Mouse (Mus musculus): Measurements from ENCODE around the gene Cdc42ep5. TPM values are rescaled to one million over a fixed set of nuclear protein-coding genes. Genes with fewer than 3 reads are reported as not detected.
"Not testable (repeated sequence)": the region's sequence is repeated elsewhere in the genome, so short reads cannot be mapped to it uniquely, and the experiment has no call there.

The Cdc42ep5 gene
- 3.1 and 5.3 TPM in 2 replicates for polyA plus RNA-seq (2014; fragmentation: Nextera tagmentation; extraction: Ambion mirVana)

GRCm38 (mm10) chr7:4164090-4164910 lies at the start of gene Cdc42ep5:
TSS of gene Cdc42ep5 (minus strand) at chr7:4164860.
- 1% methylated on average over 19 of the region's 20 CpGs for WGBS
- no peak for ATAC-seq (ENCODE audit: low FRiP score, low TSS enrichment)

DNA sequence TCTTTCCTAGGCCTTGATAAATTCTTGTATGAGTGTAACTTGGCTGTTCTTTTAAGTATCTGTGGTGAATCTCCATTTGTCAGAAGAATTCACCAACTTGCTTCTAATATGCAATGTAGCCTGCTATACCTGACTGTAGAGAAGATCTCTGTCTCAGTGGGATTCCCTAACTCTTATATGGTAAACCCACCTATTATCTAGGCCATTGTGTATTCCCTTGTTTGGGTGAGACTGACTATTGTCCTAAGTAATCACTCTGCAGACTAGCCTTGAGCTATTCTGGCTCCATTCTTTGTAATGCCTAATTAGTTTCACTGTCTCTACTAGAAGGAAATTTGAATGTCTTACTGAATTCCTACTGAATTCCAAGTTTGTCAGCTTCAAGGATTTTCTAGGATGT lies 48.8 kb upstream of the Cdc42ep5 start:
- not testable (repeated sequence) for H3K4me3 ChIP-seq (replicated peaks; ENCODE audit: low read depth, low read length); H3K9me3 ChIP-seq (ENCODE audit: control insufficient read depth, low read length); H3K36me3 ChIP-seq (ENCODE audit: control insufficient read depth, insufficient read depth, low read length); ATAC-seq (ENCODE audit: low FRiP score, low TSS enrichment); DNase-seq; H3K9ac ChIP-seq (replicated peaks; ENCODE audit: low read length); H3K27me3 ChIP-seq (ENCODE audit: control insufficient read depth, insufficient read depth, low read length); H3K27ac ChIP-seq (replicated peaks; ENCODE audit: low read depth, low read length); H3K4me1 ChIP-seq (ENCODE audit: control insufficient read depth, insufficient read depth, low read length); H3K4me2 ChIP-seq (ENCODE audit: low read length)

More at GRCm38 (mm10) chr7:4164090-4164910, at the start of gene Cdc42ep5:
- H3K4me3 ChIP-seq (replicated peaks; ENCODE audit: low read depth, low read length) = peak within 1 kb of the TSS; percentile 19; the same call in 1 of the 2 replicates
- peaks cover 17% of the 10 kb centered on the region; the same call in 1 of the 2 replicates for H3K4me1 ChIP-seq (ENCODE audit: control insufficient read depth, insufficient read depth, low read length)
- H3K27ac ChIP-seq (replicated peaks; ENCODE audit: low read depth, low read length) = no peak within 1 kb of the TSS
- no peaks in the 10 kb centered on the region for H3K36me3 ChIP-seq (ENCODE audit: control insufficient read depth, insufficient read depth, low read length)
- H3K9me3 ChIP-seq (ENCODE audit: control insufficient read depth, low read length) = no peaks in the 10 kb centered on the region
- H3K27me3 ChIP-seq (ENCODE audit: control insufficient read depth, insufficient read depth, low read length) = no peaks in the 10 kb centered on the region
- peak within 1 kb of the TSS; percentile 47 for H3K4me2 ChIP-seq (ENCODE audit: low read length)
- no peak for DNase-seq
- H3K9ac ChIP-seq (replicated peaks; ENCODE audit: low read length) = no peak within 1 kb of the TSS

DNA sequence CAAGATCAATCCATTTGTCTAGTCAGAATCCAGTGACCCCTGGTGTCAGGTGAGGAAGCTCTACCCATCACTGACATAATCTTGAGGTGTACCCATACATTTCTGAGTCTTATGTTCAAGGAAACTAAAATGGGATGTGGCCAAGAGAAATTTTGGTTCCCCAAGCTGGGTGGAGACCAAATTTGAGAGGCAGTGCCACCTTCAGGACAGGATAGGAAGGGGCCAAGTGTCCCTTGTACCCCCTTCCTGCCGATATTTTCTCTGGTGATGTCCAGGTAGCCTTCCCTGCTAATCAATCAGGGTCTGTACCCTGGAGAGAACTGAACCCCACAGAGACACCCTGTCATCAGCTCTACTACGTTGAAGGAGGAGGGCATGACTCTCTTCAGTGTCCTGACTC lies 44.0 kb upstream of the Cdc42ep5 start:
- ATAC-seq (ENCODE audit: low FRiP score, low TSS enrichment) (no peak), DNase-seq (no peak)
- H3K4me2 ChIP-seq (ENCODE audit: low read length) = no peak overlapping the region
- H3K27ac ChIP-seq (replicated peaks; ENCODE audit: low read depth, low read length) = no peak overlapping the region
- no peak overlapping the region for H3K4me3 ChIP-seq (replicated peaks; ENCODE audit: low read depth, low read length)
- H3K9ac ChIP-seq (replicated peaks; ENCODE audit: low read length) = no peak overlapping the region
- no peaks in the 10 kb centered on the region for H3K27me3 ChIP-seq (ENCODE audit: control insufficient read depth, insufficient read depth, low read length)
- WGBS = 41% methylated on average over 2 of the region's 2 CpGs
- no peaks in the 10 kb centered on the region for H3K36me3 ChIP-seq (ENCODE audit: control insufficient read depth, insufficient read depth, low read length)
- H3K9me3 ChIP-seq (ENCODE audit: control insufficient read depth, low read length) = no peaks in the 10 kb centered on the region
- no peaks in the 10 kb centered on the region for H3K4me1 ChIP-seq (ENCODE audit: control insufficient read depth, insufficient read depth, low read length)

- no peaks in the 10 kb centered on the region for H3K27me3 ChIP-seq (ENCODE audit: control insufficient read depth, insufficient read depth, low read length)
Observed at GRCm38 (mm10) chr7:4207126-4207525, 42.5 kb upstream of the Cdc42ep5 start.

DNA sequence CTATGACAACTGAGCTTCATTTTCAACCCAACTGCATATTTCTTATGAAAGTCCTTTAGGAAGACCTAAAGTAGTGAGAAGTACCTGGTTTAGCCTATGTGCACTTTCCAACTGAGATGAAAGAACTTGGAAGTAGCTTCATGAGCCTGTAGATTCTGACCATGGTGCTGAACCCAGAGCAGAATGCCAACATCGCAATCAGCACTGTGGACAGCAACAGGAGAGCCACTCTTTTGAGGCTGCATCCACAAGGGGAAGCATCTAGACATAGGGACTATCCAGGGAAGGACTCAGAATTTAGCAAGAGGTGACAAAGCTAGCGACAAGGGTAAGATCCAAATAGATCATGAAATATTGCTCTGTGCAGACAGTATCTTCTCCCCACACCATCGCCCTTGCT lies 13.8 kb upstream of the Cdc42ep5 start:
- DNase-seq = no peak
- WGBS = 46% methylated on average over 3 of the region's 3 CpGs
- H3K9ac ChIP-seq (replicated peaks; ENCODE audit: low read length) = no peak overlapping the region

More at GRCm38 (mm10) chr7:4207126-4207525, 42.5 kb upstream of the Cdc42ep5 start:
- no peak overlapping the region for H3K27ac ChIP-seq (replicated peaks; ENCODE audit: low read depth, low read length)
- no peak for DNase-seq
- no peak overlapping the region for H3K4me3 ChIP-seq (replicated peaks; ENCODE audit: low read depth, low read length)
- H3K9me3 ChIP-seq (ENCODE audit: control insufficient read depth, low read length) = no peaks in the 10 kb centered on the region
- 76% methylated on average over 1 of the region's 1 CpGs for WGBS
- H3K36me3 ChIP-seq (ENCODE audit: control insufficient read depth, insufficient read depth, low read length) = no peaks in the 10 kb centered on the region
- ATAC-seq (ENCODE audit: low FRiP score, low TSS enrichment) = no peak
- no peak overlapping the region for H3K9ac ChIP-seq (replicated peaks; ENCODE audit: low read length)
- no peaks in the 10 kb centered on the region for H3K4me1 ChIP-seq (ENCODE audit: control insufficient read depth, insufficient read depth, low read length)
- no peak overlapping the region for H3K4me2 ChIP-seq (ENCODE audit: low read length)

DNA sequence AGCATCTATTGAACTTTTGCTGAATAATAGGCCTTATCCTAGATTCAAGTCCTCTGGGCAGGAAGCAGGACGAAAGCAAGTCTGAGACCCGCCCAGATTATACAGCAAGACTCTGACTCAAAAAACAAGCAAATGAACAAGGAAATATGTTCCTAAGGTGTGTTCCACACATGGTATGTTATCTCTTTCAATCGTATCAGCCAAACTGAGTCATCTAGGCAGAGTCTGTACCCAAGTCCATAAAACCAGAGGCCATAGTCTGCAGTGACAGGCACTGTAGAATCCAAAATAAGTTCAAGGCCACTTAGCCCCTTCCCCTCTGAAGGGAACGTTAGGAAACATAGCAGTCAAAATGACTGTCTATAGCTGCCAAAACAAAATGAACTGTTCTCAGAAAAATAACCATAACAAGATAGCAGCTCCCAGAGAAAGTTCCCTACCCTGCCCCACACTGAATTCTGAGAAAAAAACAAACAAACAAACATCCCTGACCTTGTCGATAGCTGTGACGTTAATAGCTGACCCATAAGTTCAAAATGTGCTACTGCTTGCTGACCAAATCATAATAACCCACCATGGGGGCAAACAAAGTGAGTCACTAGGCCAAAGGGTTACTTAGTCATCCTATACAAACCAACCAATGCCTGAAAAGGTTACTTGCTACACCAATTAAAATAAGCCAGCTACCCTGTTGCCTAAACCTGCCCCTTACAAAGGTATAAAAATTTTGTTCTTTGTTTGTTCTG lies 5.7 kb upstream of the Cdc42ep5 start:
- Histone ChIP-seq H3K4me2 (ENCODE audit: low read length) (no peak overlapping the region), H3K4me1 (ENCODE audit: control insufficient read depth, insufficient read depth, low read length) (no peaks in the 10 kb centered on the region), H3K9me3 (ENCODE audit: control insufficient read depth, low read length) (no peaks in the 10 kb centered on the region), H3K27me3 (ENCODE audit: control insufficient read depth, insufficient read depth, low read length) (no peaks in the 10 kb centered on the region), H3K4me3 (replicated peaks; ENCODE audit: low read depth, low read length) (no peak overlapping the region), H3K27ac (replicated peaks; ENCODE audit: low read depth, low read length) (no peak overlapping the region), H3K36me3 (ENCODE audit: control insufficient read depth, insufficient read depth, low read length) (no peaks in the 10 kb centered on the region), H3K9ac (replicated peaks; ENCODE audit: low read length) (no peak overlapping the region)
- ATAC-seq (ENCODE audit: low FRiP score, low TSS enrichment) (no peak), DNase-seq (no peak)
- 85% methylated on average over 6 of the region's 6 CpGs for WGBS

More for the DNA sequence above, 13.8 kb upstream of the Cdc42ep5 start:
- no peaks in the 10 kb centered on the region for H3K27me3 ChIP-seq (ENCODE audit: control insufficient read depth, insufficient read depth, low read length)
- no peaks in the 10 kb centered on the region for H3K36me3 ChIP-seq (ENCODE audit: control insufficient read depth, insufficient read depth, low read length)
- H3K4me3 ChIP-seq (replicated peaks; ENCODE audit: low read depth, low read length) = no peak overlapping the region
- no peak overlapping the region for H3K4me2 ChIP-seq (ENCODE audit: low read length)
- H3K27ac ChIP-seq (replicated peaks; ENCODE audit: low read depth, low read length) = no peak overlapping the region
- ATAC-seq (ENCODE audit: low FRiP score, low TSS enrichment) = no peak
- H3K9me3 ChIP-seq (ENCODE audit: control insufficient read depth, low read length) = no peaks in the 10 kb centered on the region
- no peaks in the 10 kb centered on the region for H3K4me1 ChIP-seq (ENCODE audit: control insufficient read depth, insufficient read depth, low read length)

DNA sequence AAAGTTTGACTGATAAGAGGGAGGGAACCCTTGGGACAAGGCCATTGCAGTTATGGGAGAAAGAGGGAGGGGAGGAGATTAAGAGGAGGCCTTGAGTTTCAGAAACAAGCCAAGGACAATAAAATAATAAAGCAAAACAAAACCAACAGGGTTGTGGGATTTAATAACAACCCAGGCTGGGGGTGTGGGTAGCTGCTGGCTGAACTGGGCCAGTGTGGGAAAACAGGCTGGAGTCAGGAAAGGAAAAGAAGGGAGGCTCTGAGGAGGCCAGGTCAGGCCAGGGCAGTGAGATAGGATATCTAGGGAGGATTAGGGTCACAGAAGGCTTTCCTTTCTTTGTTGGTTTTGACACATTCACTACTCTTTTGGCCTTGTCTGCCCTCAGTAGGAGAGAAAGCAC lies 2.4 kb upstream of the Cdc42ep5 start:
- no peak for ATAC-seq (ENCODE audit: low FRiP score, low TSS enrichment)
- no peaks in the 10 kb centered on the region for H3K27me3 ChIP-seq (ENCODE audit: control insufficient read depth, insufficient read depth, low read length)
- no peak overlapping the region for H3K27ac ChIP-seq (replicated peaks; ENCODE audit: low read depth, low read length)
- H3K36me3 ChIP-seq (ENCODE audit: control insufficient read depth, insufficient read depth, low read length) = no peaks in the 10 kb centered on the region
- H3K9ac ChIP-seq (replicated peaks; ENCODE audit: low read length) = no peak overlapping the region
- H3K9me3 ChIP-seq (ENCODE audit: control insufficient read depth, low read length) = no peaks in the 10 kb centered on the region
- peaks cover 17% of the 10 kb centered on the region; the same call in 1 of the 2 replicates for H3K4me1 ChIP-seq (ENCODE audit: control insufficient read depth, insufficient read depth, low read length)
- H3K4me2 ChIP-seq (ENCODE audit: low read length) = no peak overlapping the region
- H3K4me3 ChIP-seq (replicated peaks; ENCODE audit: low read depth, low read length) = no peak overlapping the region
- no peak for DNase-seq

DNA sequence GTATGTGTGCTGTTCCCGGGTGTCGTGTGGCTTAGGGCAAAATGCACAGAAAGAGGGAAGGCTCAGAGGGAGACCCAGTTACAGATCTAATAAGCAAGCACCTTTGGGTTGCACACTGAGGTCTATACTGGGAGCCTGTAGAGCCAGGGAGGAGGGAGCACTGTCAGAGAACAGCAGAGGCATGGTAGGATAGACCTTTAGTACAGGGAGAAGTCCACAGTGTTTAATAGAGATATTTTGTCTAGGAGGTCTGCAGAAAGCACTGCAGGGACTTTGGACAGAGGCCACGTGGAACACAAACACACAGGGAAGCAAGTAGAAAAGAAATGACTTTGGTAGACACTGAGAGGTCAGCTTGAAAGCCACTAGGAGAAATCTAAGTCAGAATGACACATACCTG lies 626 bp upstream of the Cdc42ep5 start:
- Histone ChIP-seq H3K4me3 (replicated peaks; ENCODE audit: low read depth, low read length) (no peak overlapping the region), H3K9me3 (ENCODE audit: control insufficient read depth, low read length) (no peaks in the 10 kb centered on the region), H3K4me1 (ENCODE audit: control insufficient read depth, insufficient read depth, low read length) (peaks cover 17% of the 10 kb centered on the region; the same call in 1 of the 2 replicates), H3K4me2 (ENCODE audit: low read length) (no peak overlapping the region), H3K27ac (replicated peaks; ENCODE audit: low read depth, low read length) (no peak overlapping the region), H3K36me3 (ENCODE audit: control insufficient read depth, insufficient read depth, low read length) (no peaks in the 10 kb centered on the region), H3K27me3 (ENCODE audit: control insufficient read depth, insufficient read depth, low read length) (no peaks in the 10 kb centered on the region), H3K9ac (replicated peaks; ENCODE audit: low read length) (no peak overlapping the region)
- ATAC-seq (ENCODE audit: low FRiP score, low TSS enrichment) (no peak), DNase-seq (no peak)
- 21% methylated on average over 3 of the region's 3 CpGs for WGBS

All from midbrain, embryonic 14.5 days (tissue).